Mouse (Mus musculus) left cerebral cortex, adult 6 months (tissue): ENCODE results near the gene Trpc1. TPM values are rescaled to one million over a fixed set of nuclear protein-coding genes. Genes with fewer than 3 reads are reported as not detected.

Experiments
- long read RNA-seq, 2 experiments: library from polyadenylated mRNA; unstranded; transcript quantifications; one replicate each; pipeline ENCODE4 v2.0.0; 2019 to 2020
- polyA plus RNA-seq: library from polyadenylated mRNA; unstranded; fragments of <200 nt; fragmentation: Nextera tagmentation; gene quantifications from 2 replicates; pipeline ENCODE4 v1.2.3, GENCODE M21; 2021

Trpc1 gene
- 3.7 and 8.5 TPM in 2 replicates for polyA plus RNA-seq
- long read RNA-seq, experiment 1, full-length matches to known transcripts = 7 of 30 reads
- long read RNA-seq, experiment 1, partial matches to known transcripts = 20 of 30 reads
- long read RNA-seq, experiment 1, other reads (novel, unspliced or antisense) = 3 of 30 reads
- long read RNA-seq, experiment 2, partial matches to known transcripts = 9 of 14 reads
- long read RNA-seq, experiment 2, other reads (novel, unspliced or antisense) = 5 of 14 reads

GRCm38 (mm10) chr9:95750037-95750511 lies at the start of gene Trpc1:
Trpc1 (minus strand) TSS chr9:95750375.

Other genes with a start within 250 kb of the Trpc1 start
- gene U2surp, start 238.4 kb downstream of the Trpc1 start, polyA plus RNA-seq = 63.7 and 66.6 TPM in 2 replicates
- 3.7 and 6.8 TPM in 2 replicates for gene Paqr9, start 190.7 kb downstream of the Trpc1 start, polyA plus RNA-seq
- gene Pcolce2, start 112.8 kb downstream of the Trpc1 start, polyA plus RNA-seq = 1.3 and 3.8 TPM in 2 replicates
- gene Pls1, start 94.9 kb upstream of the Trpc1 start, polyA plus RNA-seq = 8.0 and 8.1 TPM in 2 replicates
- 1.9 and 2.0 TPM in 2 replicates for gene Atr, start 107.2 kb upstream of the Trpc1 start, polyA plus RNA-seq
- 5.8 and 6.1 TPM in 2 replicates for gene Xrn1, start 204.4 kb upstream of the Trpc1 start, polyA plus RNA-seq